ENCODE assay signal across 8 mouse cellular contexts in genomic region chr3:33799617-33800512, GRCm38 (mm10). TPM values are rescaled to one million over a fixed set of nuclear protein-coding genes. Genes with fewer than 3 reads are reported as not detected.
DNase-seq lines count a peak whose midpoint lies in the region; ATAC-seq and TF ChIP-seq lines count a peak whose summit lies in the region.

Gene Ttc14 (plus strand): TSS chr3:33799832.

- peak; percentile 97 for DNase-seq in 3T3-L1 (ENCODE audit: low read depth, low spot score)
- peak; percentile 97 to 98 for DNase-seq in adrenal gland, postnatal 4 days (ENCODE audit: low spot score in 2 of 2)
- DNase-seq in embryonic facial prominence, embryonic 14.5 days (ENCODE audit: low spot score): peak; percentile 98
- peak; percentile 98 to 100 for DNase-seq in heart, adult 2 months
- peak; percentile 96 to 97 for DNase-seq in kidney, adult 8-10 months
- peak; percentile 98 to 99 for DNase-seq in spleen, postnatal 10 days (ENCODE audit: low spot score in 2 of 2)

- H3K9ac ChIP-seq in embryonic facial prominence, embryonic 14.5 days (ENCODE audit: low read depth, low read length): peak within 1 kb of the TSS; percentile 98
- H3K9ac ChIP-seq in heart, adult 2 months (ENCODE audit: low read depth, low read length): peak within 1 kb of the TSS; percentile 94
- peak within 1 kb of the TSS; percentile 97 for H3K9ac ChIP-seq in limb, embryonic 13.5 days
- H3K9ac ChIP-seq in midbrain, embryonic 16.5 days (ENCODE audit: low read depth, low read length): peak within 1 kb of the TSS; percentile 94

- intact Hi-C loops in heart, adult 2 months (cut with DNase I): loop anchor here (10.0 kb wide), 1 partner anchor 285 kb away; the partner anchor contains the start of gene Dnajc19

- 0 out of 2 replicates have a peak, but pooled peaks have one; percentile 11 for TF ChIP-seq EP300 in heart, adult 2 months (IDR thresholded peaks at IDR 0.05; ENCODE audit: insufficient read depth, low read depth, low read length)

- peak; percentile 99 for ATAC-seq in embryonic facial prominence, embryonic 14.5 days (ENCODE audit: low read depth)
- ATAC-seq in limb, embryonic 13.5 days (ENCODE audit: low FRiP score, low read depth): peak; percentile 99
- peak; percentile 100 for ATAC-seq in midbrain, embryonic 16.5 days

- H3K27me3 ChIP-seq in embryonic facial prominence, embryonic 14.5 days (replicated peaks; ENCODE audit: control insufficient read depth, insufficient read depth, low read length): no peaks in the 10 kb centered on the region
- H3K27me3 ChIP-seq in heart, adult 2 months (ENCODE audit: control insufficient read depth, insufficient read depth, low read length): no peaks in the 10 kb centered on the region
- H3K27me3 ChIP-seq in limb, embryonic 13.5 days: no peaks in the 10 kb centered on the region
- H3K27me3 ChIP-seq in midbrain, embryonic 16.5 days (ENCODE audit: control insufficient read depth, insufficient read depth, low read depth, low read length): no peaks in the 10 kb centered on the region

- peak; percentile 64 for TF ChIP-seq CTCF in heart, adult 2 months (IDR thresholded peaks at IDR 0.05)

- no peaks in the 10 kb centered on the region for H3K4me1 ChIP-seq in embryonic facial prominence, embryonic 14.5 days (ENCODE audit: control insufficient read depth, insufficient read depth, low read length)
- H3K4me1 ChIP-seq in heart, adult 2 months (ENCODE audit: control insufficient read depth, insufficient read depth, low read length): no peaks in the 10 kb centered on the region; the same call in 1 of the 2 replicates
- peaks cover 14% of the 10 kb centered on the region for H3K4me1 ChIP-seq in limb, embryonic 13.5 days
- peaks cover 11% of the 10 kb centered on the region for H3K4me1 ChIP-seq in midbrain, embryonic 16.5 days (ENCODE audit: control insufficient read depth, insufficient read depth, low read length)

- peak within 1 kb of the TSS; percentile 99 for H3K27ac ChIP-seq in embryonic facial prominence, embryonic 14.5 days (replicated peaks; ENCODE audit: low read depth, low read length)
- peak within 1 kb of the TSS; percentile 97 for H3K27ac ChIP-seq in heart, adult 2 months
- peak within 1 kb of the TSS; percentile 98 for H3K27ac ChIP-seq in limb, embryonic 13.5 days
- H3K27ac ChIP-seq in midbrain, embryonic 16.5 days (ENCODE audit: low read length): peak within 1 kb of the TSS; percentile 100

- under 1% methylated on average over 61 of the region's 90 CpGs for WGBS in embryonic facial prominence, embryonic 14.5 days
- WGBS in heart, adult 2 months: under 1% methylated on average over 89 of the region's 90 CpGs
- under 1% methylated on average over 89 of the region's 90 CpGs for WGBS in limb, embryonic 13.5 days
- WGBS in midbrain, embryonic 16.5 days: under 1% methylated on average over 90 of the region's 90 CpGs

- peak within 1 kb of the TSS; percentile 62 for H3K4me2 ChIP-seq in embryonic facial prominence, embryonic 14.5 days (ENCODE audit: low read depth, low read length)
- peak within 1 kb of the TSS; percentile 68 for H3K4me2 ChIP-seq in limb, embryonic 13.5 days (replicated peaks)
- peak within 1 kb of the TSS; percentile 70 for H3K4me2 ChIP-seq in midbrain, embryonic 16.5 days (ENCODE audit: low read length)

- peaks cover 14% of the 10 kb centered on the region for H3K36me3 ChIP-seq in embryonic facial prominence, embryonic 14.5 days (ENCODE audit: control insufficient read depth, insufficient read depth, low read length)
- peaks cover 13% of the 10 kb centered on the region for H3K36me3 ChIP-seq in heart, adult 2 months (ENCODE audit: control insufficient read depth, insufficient read depth, low read length)
- H3K36me3 ChIP-seq in limb, embryonic 13.5 days: peaks cover 10% of the 10 kb centered on the region
- H3K36me3 ChIP-seq in midbrain, embryonic 16.5 days (ENCODE audit: control insufficient read depth, insufficient read depth, low read length): no peaks in the 10 kb centered on the region

- no peaks in the 10 kb centered on the region for H3K79me2 ChIP-seq in heart, adult 2 months (replicated peaks; ENCODE audit: control insufficient read depth, insufficient read depth, low read length)

- peak within 1 kb of the TSS; percentile 97 for H3K4me3 ChIP-seq in embryonic facial prominence, embryonic 14.5 days (ENCODE audit: low read depth, low read length)
- peak within 1 kb of the TSS; percentile 99 for H3K4me3 ChIP-seq in heart, adult 2 months
- peak within 1 kb of the TSS; percentile 97 for H3K4me3 ChIP-seq in limb, embryonic 13.5 days
- H3K4me3 ChIP-seq in midbrain, embryonic 16.5 days (ENCODE audit: low read depth, low read length): peak within 1 kb of the TSS; percentile 97

- no peaks in the 10 kb centered on the region for H3K9me3 ChIP-seq in embryonic facial prominence, embryonic 14.5 days (ENCODE audit: control insufficient read depth, low read length)
- no peaks in the 10 kb centered on the region for H3K9me3 ChIP-seq in limb, embryonic 13.5 days
- no peaks in the 10 kb centered on the region for H3K9me3 ChIP-seq in midbrain, embryonic 16.5 days (replicated peaks; ENCODE audit: control insufficient read depth, low read length, poor library complexity, severe bottlenecking)

- TF ChIP-seq POLR2A in heart, adult 2 months (IDR thresholded peaks at IDR 0.05; ENCODE audit: insufficient read depth, low read depth, low read length): peak; percentile 90

RNA-seq across cellular contexts. Expression of gene Ttc14, which starts in this region (rescaled TPM):
- 10 to 100 TPM; 59.3 to 70.9 TPM for total RNA-seq in adrenal gland, postnatal 4 days (2021)
- 58.8 and 67.8 TPM in 2 replicates for polyA plus RNA-seq in embryonic facial prominence, embryonic 14.5 days (2014; fragmentation: Nextera tagmentation; extraction: Ambion mirVana)
- total RNA-seq in heart, adult 2 months (2021): 10 to 100 TPM; 14.1 to 18.9 TPM
- 7.4 and 15.2 TPM in 2 replicates for polyA plus RNA-seq in heart, adult 2 months (2012; rRNA removed)
- 84.9 and 85.2 TPM in 2 replicates for polyA plus RNA-seq in limb, embryonic 13.5 days (2015; fragmentation: Nextera tagmentation; extraction: Ambion mirVana)
- polyA plus RNA-seq in midbrain, embryonic 16.5 days (2015; fragmentation: Nextera tagmentation; extraction: Ambion mirVana): 68.6 and 72.3 TPM in 2 replicates

Comparison
In these comparisons a context has a peak if more than half of its experiments do, and no peak if none do; other contexts are left out.
1. Peak in every context shown above with its lines: DNase-seq, ATAC-seq, H3K4me3 ChIP-seq and H3K27ac ChIP-seq.